Mouse (Mus musculus): ENCODE data around the gene Stk16. TPM values are rescaled to one million over a fixed set of nuclear protein-coding genes. Genes with fewer than 3 reads are reported as not detected.
A peak's percentile ranks its signal among the peaks of the same experiment; 100 is the strongest.

Gene Stk16
- total and polyA plus RNA-seq, 3 experiments, result 42.4 to 68.3 (median 42.5) TPM

- 28% methylated on average over 10 of the region's 10 CpGs for WGBS
- Histone ChIP-seq H3K79me2 (replicated peaks; ENCODE audit: control insufficient read depth, insufficient read depth, low read length) (no peaks in the 10 kb centered on the region), H3K9ac (ENCODE audit: low read depth, low read length) (no peak overlapping the region), H3K27ac (no peak overlapping the region), H3K36me3 (ENCODE audit: control insufficient read depth, insufficient read depth, low read length) (no peaks in the 10 kb centered on the region), H3K27me3 (ENCODE audit: control insufficient read depth, insufficient read depth, low read length) (no peaks in the 10 kb centered on the region), H3K4me1 (ENCODE audit: control insufficient read depth, insufficient read depth, low read length) (peaks cover 2% of the 10 kb centered on the region), H3K4me3 (no peak overlapping the region)
- intact Hi-C loops (cut with DNase I), result no loop called here
- no peak for DNase-seq
- no peak for TF ChIP-seq EP300 (IDR thresholded peaks at IDR 0.05; ENCODE audit: insufficient read depth, low read depth, low read length)
- TF ChIP-seq CTCF (IDR thresholded peaks at IDR 0.05), result no peak
- TF ChIP-seq POLR2A (IDR thresholded peaks at IDR 0.05; ENCODE audit: insufficient read depth, low read depth, low read length), result no peak
Measured at GRCm38 (mm10) chr1:75255516-75256046, 44.9 kb downstream of the Stk16 start.

GRCm38 (mm10) chr1:75261278-75261677, 50.6 kb downstream of the Stk16 start:
- Histone ChIP-seq H3K27me3 (ENCODE audit: control insufficient read depth, insufficient read depth, low read length) (peaks cover 3% of the 10 kb centered on the region; the same call in 1 of the 2 replicates), H3K4me1 (ENCODE audit: control insufficient read depth, insufficient read depth, low read length) (no peaks in the 10 kb centered on the region)

GRCm38 (mm10) chr1:75262969-75263951, 52.6 kb downstream of the Stk16 start:
- Histone ChIP-seq H3K4me1 (ENCODE audit: control insufficient read depth, insufficient read depth, low read length) (no peaks in the 10 kb centered on the region), H3K9ac (ENCODE audit: low read depth, low read length) (no peak overlapping the region), H3K4me3 (no peak overlapping the region), H3K27ac (no peak overlapping the region), H3K79me2 (replicated peaks; ENCODE audit: control insufficient read depth, insufficient read depth, low read length) (no peaks in the 10 kb centered on the region), H3K27me3 (ENCODE audit: control insufficient read depth, insufficient read depth, low read length) (peaks cover 3% of the 10 kb centered on the region; the same call in 1 of the 2 replicates), H3K36me3 (ENCODE audit: control insufficient read depth, insufficient read depth, low read length) (no peaks in the 10 kb centered on the region)
- intact Hi-C loops (cut with DNase I), result no loop called here
- WGBS, result 2% methylated on average over 40 of the region's 40 CpGs
- TF ChIP-seq POLR2A (IDR thresholded peaks at IDR 0.05; ENCODE audit: insufficient read depth, low read depth, low read length) (no peak), EP300 (IDR thresholded peaks at IDR 0.05; ENCODE audit: insufficient read depth, low read depth, low read length) (no peak), CTCF (IDR thresholded peaks at IDR 0.05) (no peak)
- DNase-seq, result peak in 1 of 2 experiments; percentile 53

More at GRCm38 (mm10) chr1:75261278-75261677, 50.6 kb downstream of the Stk16 start:
- Histone ChIP-seq H3K79me2 (replicated peaks; ENCODE audit: control insufficient read depth, insufficient read depth, low read length) (no peaks in the 10 kb centered on the region), H3K36me3 (ENCODE audit: control insufficient read depth, insufficient read depth, low read length) (no peaks in the 10 kb centered on the region), H3K9ac (ENCODE audit: low read depth, low read length) (no peak overlapping the region), H3K4me3 (no peak overlapping the region), H3K27ac (no peak overlapping the region)
- TF ChIP-seq POLR2A (IDR thresholded peaks at IDR 0.05; ENCODE audit: insufficient read depth, low read depth, low read length), result no peak
- no peak for TF ChIP-seq EP300 (IDR thresholded peaks at IDR 0.05; ENCODE audit: insufficient read depth, low read depth, low read length)
- TF ChIP-seq CTCF (IDR thresholded peaks at IDR 0.05), result no peak
- intact Hi-C loops (cut with DNase I), result no loop called here
- DNase-seq, result no peak

- WGBS, result 10% methylated on average over 32 of the region's 32 CpGs
- TF ChIP-seq CTCF (IDR thresholded peaks at IDR 0.05), result no peak
- no peak for TF ChIP-seq POLR2A (IDR thresholded peaks at IDR 0.05; ENCODE audit: insufficient read depth, low read depth, low read length)
- TF ChIP-seq EP300 (IDR thresholded peaks at IDR 0.05; ENCODE audit: insufficient read depth, low read depth, low read length), result no peak
- Histone ChIP-seq H3K27ac (no peak within 1 kb of the TSS), H3K27me3 (ENCODE audit: control insufficient read depth, insufficient read depth, low read length) (peaks cover 5% of the 10 kb centered on the region; the same call in 1 of the 2 replicates), H3K9ac (ENCODE audit: low read depth, low read length) (no peak within 1 kb of the TSS), H3K79me2 (replicated peaks; ENCODE audit: control insufficient read depth, insufficient read depth, low read length) (no peaks in the 10 kb centered on the region), H3K4me1 (ENCODE audit: control insufficient read depth, insufficient read depth, low read length) (no peaks in the 10 kb centered on the region), H3K4me3 (no peak within 1 kb of the TSS), H3K36me3 (ENCODE audit: control insufficient read depth, insufficient read depth, low read length) (no peaks in the 10 kb centered on the region)
- no peak for DNase-seq
- intact Hi-C loops (cut with DNase I), result no loop called here
Measured at GRCm38 (mm10) chr1:75264091-75264880, 53.6 kb downstream of the Stk16 start, which contains the start of gene Ptprn. Gene Ptprn, minus strand, starts transcription at chr1:75264502.

Small RNA genes within 50 kb of the gene (microRNA-seq; reads per million reads assigned to microRNA genes)
- gene Gm27943, result 0 reads per million in 2 experiments

Other genes with a start within 250 kb of the Stk16 start
- gene Nhej1, start 85.6 kb upstream of the Stk16 start, total RNA-seq (2021), result 1 to 10 TPM; 3.6 to 4.7 TPM
- 3.9 and 4.0 TPM in 2 replicates for gene Nhej1, start 85.6 kb upstream of the Stk16 start, polyA plus RNA-seq (2012; rRNA removed)
- gene Slc23a3, start 76.9 kb upstream of the Stk16 start, total RNA-seq (2021), result 1 to 10 TPM in 1 of 2 experiments, under 1 TPM in 1; 0.34 to 1.0 TPM
- 1.7 and 1.8 TPM in 2 replicates for gene Slc23a3, start 76.9 kb upstream of the Stk16 start, polyA plus RNA-seq (2012; rRNA removed)
- gene Cnppd1, start 68.1 kb upstream of the Stk16 start, total RNA-seq (2021), result 10 to 100 TPM; 20.7 to 21.8 TPM
- gene Cnppd1, start 68.1 kb upstream of the Stk16 start, polyA plus RNA-seq (2012; rRNA removed), result 25.7 and 26.3 TPM in 2 replicates
- gene Retreg2, start 68.1 kb upstream of the Stk16 start, total RNA-seq (2021), result 10 to 100 TPM; 20.3 to 20.5 TPM
- gene Retreg2, start 68.1 kb upstream of the Stk16 start, polyA plus RNA-seq (2012; rRNA removed), result 35.7 and 51.7 TPM in 2 replicates
- 10 to 100 TPM; 13.2 to 17.4 TPM for gene Zfand2b, start 42.2 kb upstream of the Stk16 start, total RNA-seq (2021)
- 31.4 and 34.9 TPM in 2 replicates for gene Zfand2b, start 42.2 kb upstream of the Stk16 start, polyA plus RNA-seq (2012; rRNA removed)
- gene Abcb6, start 30.4 kb upstream of the Stk16 start, total RNA-seq (2021), result 10 to 100 TPM; 26.6 to 29.1 TPM
- gene Abcb6, start 30.4 kb upstream of the Stk16 start, polyA plus RNA-seq (2012; rRNA removed), result 25.2 and 30.3 TPM in 2 replicates
- 10 to 100 TPM in 1 of 2 experiments, 1 to 10 TPM in 1; 8.7 to 11.2 TPM for gene Ankzf1, start 18.7 kb upstream of the Stk16 start, total RNA-seq (2021)
- gene Ankzf1, start 18.7 kb upstream of the Stk16 start, polyA plus RNA-seq (2012; rRNA removed), result 15.1 and 18.9 TPM in 2 replicates
- gene Atg9a, start 18.6 kb upstream of the Stk16 start, total RNA-seq (2021), result 10 to 100 TPM; 63.8 to 73.5 TPM
- 93.0 and 109 TPM in 2 replicates for gene Atg9a, start 18.6 kb upstream of the Stk16 start, polyA plus RNA-seq (2012; rRNA removed)
- gene Glb1l, start within 50 bp of the Stk16 start, total RNA-seq (2021), result 1 to 10 TPM; 3.2 to 3.8 TPM
- gene Glb1l, start within 50 bp of the Stk16 start, polyA plus RNA-seq (2012; rRNA removed), result 4.9 and 8.5 TPM in 2 replicates
- 100 to 1,000 TPM; 973 to 976 TPM for gene Tuba4a, start 9.0 kb downstream of the Stk16 start, total RNA-seq (2021)
- 781 and 842 TPM in 2 replicates for gene Tuba4a, start 9.0 kb downstream of the Stk16 start, polyA plus RNA-seq (2012; rRNA removed)
- not detected for gene A630095N17Rik, start 21.3 kb downstream of the Stk16 start, total RNA-seq (2021)
- gene A630095N17Rik, start 21.3 kb downstream of the Stk16 start, polyA plus RNA-seq (2012; rRNA removed), result not detected in 2 replicates
- 100 to 1,000 TPM; 111 to 129 TPM for gene Dnajb2, start 25.6 kb downstream of the Stk16 start, total RNA-seq (2021)
- 67.9 and 93.3 TPM in 2 replicates for gene Dnajb2, start 25.6 kb downstream of the Stk16 start, polyA plus RNA-seq (2012; rRNA removed)
- 1 to 10 TPM; 1.1 to 1.8 TPM for gene Ptprn, start 53.7 kb downstream of the Stk16 start, total RNA-seq (2021)
- 2.7 and 3.2 TPM in 2 replicates for gene Ptprn, start 53.7 kb downstream of the Stk16 start, polyA plus RNA-seq (2012; rRNA removed)
- not detected for gene Resp18, start 67.6 kb downstream of the Stk16 start, total RNA-seq (2021)
- 0.39 TPM in 1 of 2 replicates, not detected in the other for gene Resp18, start 67.6 kb downstream of the Stk16 start, polyA plus RNA-seq (2012; rRNA removed)
- gene Dnpep, start 107.2 kb downstream of the Stk16 start, total RNA-seq (2021), result 10 to 100 TPM; 70.3 to 84.6 TPM
- 123 and 136 TPM in 2 replicates for gene Dnpep, start 107.2 kb downstream of the Stk16 start, polyA plus RNA-seq (2012; rRNA removed)
- 1,000 to 10,000 TPM; 1,224 to 1,521 TPM for gene Des, start 149.5 kb downstream of the Stk16 start, total RNA-seq (2021)
- gene Des, start 149.5 kb downstream of the Stk16 start, polyA plus RNA-seq (2012; rRNA removed), result 719 and 781 TPM in 2 replicates
- gene Speg, start 164.5 kb downstream of the Stk16 start, total RNA-seq (2021), result 100 to 1,000 TPM; 131 to 135 TPM
- gene Speg, start 164.5 kb downstream of the Stk16 start, polyA plus RNA-seq (2012; rRNA removed), result 94.0 and 109 TPM in 2 replicates
- gene Gmppa, start 225.1 kb downstream of the Stk16 start, total RNA-seq (2021), result 10 to 100 TPM; 38.9 to 39.9 TPM
- 91.3 and 94.6 TPM in 2 replicates for gene Gmppa, start 225.1 kb downstream of the Stk16 start, polyA plus RNA-seq (2012; rRNA removed)
- gene Asic4, start 239.6 kb downstream of the Stk16 start, total RNA-seq (2021), result not detected
- not detected in 2 replicates for gene Asic4, start 239.6 kb downstream of the Stk16 start, polyA plus RNA-seq (2012; rRNA removed)